Mouse (Mus musculus): ENCODE measurements at regions not wholly inside any gene's neighbourhood (a gene's known extent, or its start where the extent isn't known, plus 50 kb on each side); places are given as distances from the start of the nearest gene placed in this dataset.

- Histone ChIP-seq H3K27ac (ENCODE audit: control insufficient read depth, low read depth, low read length) (no peak overlapping the region), H3K4me3 (ENCODE audit: control insufficient read depth in 1 of 2, insufficient read depth in 1 of 2, low read depth in 2 of 2, low read length in 2 of 2) (no peak overlapping the region), H3K27me3 (ENCODE audit: control insufficient read depth in 1 of 2, insufficient read depth in 2 of 2, low read length in 2 of 2) (no peaks in the 10 kb centered on the region), H3K36me3 (ENCODE audit: control insufficient read depth in 1 of 2, insufficient read depth in 2 of 2, low read length in 2 of 2) (no peaks in the 10 kb centered on the region), H3K4me1 (ENCODE audit: control insufficient read depth in 1 of 2, insufficient read depth in 2 of 2, low read length in 2 of 2) (no peaks in the 10 kb centered on the region), H3K79me2 (ENCODE audit: control insufficient read depth, insufficient read depth, low read length, poor library complexity) (no peaks in the 10 kb centered on the region), H3K9me3 (replicated peaks; ENCODE audit: insufficient read depth, low read length) (no peaks in the 10 kb centered on the region), H3K9ac (ENCODE audit: control insufficient read depth, low read depth, low read length, poor library complexity, severe bottlenecking) (no peak overlapping the region)
- DNase-seq (ENCODE audit: low read depth, low spot score) = no peak
- TF ChIP-seq GATA1 (IDR thresholded peaks at IDR 0.05; ENCODE audit: low read depth, low read length) (no peak), MEF2A (IDR thresholded peaks at IDR 0.05; ENCODE audit: extremely low read depth, insufficient replicate concordance, low read depth, low read length, poor library complexity, severe bottlenecking) (no peak), ZMIZ1 (IDR thresholded peaks at IDR 0.05; ENCODE audit: low read depth, low read length) (no peak), GABPA (IDR thresholded peaks at IDR 0.05; ENCODE audit: low read depth, low read length) (no peak), TAL1 (IDR thresholded peaks at IDR 0.05; ENCODE audit: low read length) (no peak), CTCF (IDR thresholded peaks at IDR 0.05 in 2 of 3, conservative IDR thresholded peaks at IDR 0.05 in 1 of 3; ENCODE audit: control insufficient read depth in 1 of 3, insufficient read depth in 1 of 3, low read depth in 2 of 3, low read length in 3 of 3, poor library complexity in 1 of 3, severe bottlenecking in 1 of 3) (no peak), NRF1 (IDR thresholded peaks at IDR 0.05; ENCODE audit: insufficient read depth, low read depth, low read length, poor library complexity, severe bottlenecking) (no peak), BHLHE40 (IDR thresholded peaks at IDR 0.05; ENCODE audit: borderline replicate concordance, low read depth, low read length) (no peak), ZKSCAN1 (IDR thresholded peaks at IDR 0.05; ENCODE audit: low read depth, low read length) (no peak), POLR2AphosphoS5 (IDR thresholded peaks at IDR 0.05; ENCODE audit: borderline replicate concordance, low read depth, low read length) (no peak), MAZ (IDR thresholded peaks at IDR 0.05; ENCODE audit: low read depth, low read length) (no peak)
Observed at GRCm38 (mm10) chr5:101331825-101332224, 333.0 kb downstream of the Nkx6-1 start.

GRCm38 (mm10) chr5:101326122-101326521 lies 338.7 kb downstream of the Nkx6-1 start:
- H3K9ac ChIP-seq (ENCODE audit: control insufficient read depth, low read depth, low read length, poor library complexity, severe bottlenecking) = no peak overlapping the region
- H3K79me2 ChIP-seq (ENCODE audit: control insufficient read depth, insufficient read depth, low read length, poor library complexity) = no peaks in the 10 kb centered on the region
- no peaks in the 10 kb centered on the region for H3K27me3 ChIP-seq (ENCODE audit: control insufficient read depth in 1 of 2, insufficient read depth in 2 of 2, low read length in 2 of 2)
- DNase-seq (ENCODE audit: low read depth, low spot score) = no peak
- TF ChIP-seq MYB (IDR thresholded peaks at IDR 0.05; ENCODE audit: low read depth, low read length) = no peak
- TF ChIP-seq NELFE (IDR thresholded peaks at IDR 0.05; ENCODE audit: low read depth, low read length) = no peak
- TF ChIP-seq CHD2 (IDR thresholded peaks at IDR 0.05; ENCODE audit: low read length) = no peak
- TF ChIP-seq NRF1 (IDR thresholded peaks at IDR 0.05; ENCODE audit: insufficient read depth, low read depth, low read length, poor library complexity, severe bottlenecking) = no peak
- TF ChIP-seq UBTF (IDR thresholded peaks at IDR 0.05; ENCODE audit: borderline replicate concordance, insufficient read depth, low read depth, low read length) = no peak
- no peak for TF ChIP-seq POLR2A (IDR thresholded peaks at IDR 0.05; ENCODE audit: control insufficient read depth in 1 of 2, insufficient read depth in 1 of 2, low read depth in 1 of 2, low read length in 2 of 2, poor library complexity in 1 of 2)
- TF ChIP-seq MAZ (IDR thresholded peaks at IDR 0.05; ENCODE audit: low read depth, low read length) = no peak
- TF ChIP-seq POLR2AphosphoS5 (IDR thresholded peaks at IDR 0.05; ENCODE audit: borderline replicate concordance, low read depth, low read length) = no peak
- no peak for TF ChIP-seq MAX (IDR thresholded peaks at IDR 0.05; ENCODE audit: low read length)
- TF ChIP-seq TAL1 (IDR thresholded peaks at IDR 0.05; ENCODE audit: low read length) = no peak
- H3K4me1 ChIP-seq (ENCODE audit: control insufficient read depth in 1 of 2, insufficient read depth in 2 of 2, low read length in 2 of 2) = no peaks in the 10 kb centered on the region
- H3K4me3 ChIP-seq (ENCODE audit: control insufficient read depth in 1 of 2, insufficient read depth in 1 of 2, low read depth in 2 of 2, low read length in 2 of 2) = no peak overlapping the region
- H3K27ac ChIP-seq (ENCODE audit: control insufficient read depth, low read depth, low read length) = no peak overlapping the region
- no peaks in the 10 kb centered on the region for H3K9me3 ChIP-seq (replicated peaks; ENCODE audit: insufficient read depth, low read length)
- no peaks in the 10 kb centered on the region for H3K36me3 ChIP-seq (ENCODE audit: control insufficient read depth in 1 of 2, insufficient read depth in 2 of 2, low read length in 2 of 2)
